Mouse (Mus musculus): ENCODE data around the gene Gna15. TPM values are rescaled to one million over a fixed set of nuclear protein-coding genes. Genes with fewer than 3 reads are reported as not detected.

The Gna15 gene
- polyA plus RNA-seq, 1 experiment, result 1.6 TPM

DNA sequence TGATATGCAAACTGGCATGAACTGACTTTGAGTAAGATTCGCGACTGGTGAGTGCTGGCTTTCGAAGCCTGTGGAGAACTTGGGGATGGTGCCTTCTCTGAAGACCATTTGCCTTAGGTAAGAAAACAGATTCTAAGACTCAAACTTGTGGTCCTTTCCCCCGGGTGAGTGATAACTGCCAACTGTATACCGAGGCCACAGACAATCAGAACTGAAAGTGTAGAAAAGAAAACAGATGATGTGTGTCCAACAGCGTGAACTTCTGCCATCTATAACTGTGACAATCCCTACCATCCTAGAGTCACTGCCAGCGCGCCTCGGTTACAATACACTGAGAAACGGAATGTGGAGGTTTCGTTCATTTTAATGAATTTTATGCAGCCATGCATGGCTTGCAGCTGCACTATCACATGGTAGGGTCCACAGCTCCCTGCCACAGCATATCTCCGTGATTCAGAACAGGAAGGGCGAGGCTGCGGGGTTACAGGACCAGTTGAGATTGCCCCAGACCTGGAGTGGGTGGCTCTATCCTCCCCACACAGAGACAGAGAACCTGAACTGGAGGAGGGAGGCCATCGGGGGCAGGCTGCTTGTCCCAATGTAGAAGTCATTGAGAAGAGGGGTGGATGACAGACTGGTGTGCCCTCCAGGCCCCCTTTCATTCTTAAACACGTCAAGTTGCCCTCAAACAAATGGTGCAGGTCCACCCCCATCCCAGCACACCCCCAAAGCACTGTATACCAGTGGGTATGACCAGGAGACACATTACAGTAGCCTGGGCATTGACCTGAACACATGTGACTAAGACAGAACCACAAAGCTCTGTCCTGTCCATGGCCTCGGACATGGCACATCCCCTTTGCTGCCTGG, 26.4 kb downstream of the Gna15 start:
- no peak for DNase-seq (ENCODE audit: low read depth, low spot score)
- WGBS, result 80% methylated on average over 17 of the region's 17 CpGs

GRCm38 (mm10) chr10:81496969-81497368, 27.1 kb downstream of the Gna15 start:
- 15% methylated on average over 4 of the region's 4 CpGs for WGBS
- no peak for DNase-seq (ENCODE audit: low read depth, low spot score)

- under 1% methylated on average over 45 of the region's 45 CpGs for WGBS
These were observed 27.6 kb downstream of the Gna15 start, which contains the start of gene Ncln for GRCm38 (mm10) chr10:81496264-81496901. Gene Ncln (minus strand): TSS chr10:81496392.

DNA sequence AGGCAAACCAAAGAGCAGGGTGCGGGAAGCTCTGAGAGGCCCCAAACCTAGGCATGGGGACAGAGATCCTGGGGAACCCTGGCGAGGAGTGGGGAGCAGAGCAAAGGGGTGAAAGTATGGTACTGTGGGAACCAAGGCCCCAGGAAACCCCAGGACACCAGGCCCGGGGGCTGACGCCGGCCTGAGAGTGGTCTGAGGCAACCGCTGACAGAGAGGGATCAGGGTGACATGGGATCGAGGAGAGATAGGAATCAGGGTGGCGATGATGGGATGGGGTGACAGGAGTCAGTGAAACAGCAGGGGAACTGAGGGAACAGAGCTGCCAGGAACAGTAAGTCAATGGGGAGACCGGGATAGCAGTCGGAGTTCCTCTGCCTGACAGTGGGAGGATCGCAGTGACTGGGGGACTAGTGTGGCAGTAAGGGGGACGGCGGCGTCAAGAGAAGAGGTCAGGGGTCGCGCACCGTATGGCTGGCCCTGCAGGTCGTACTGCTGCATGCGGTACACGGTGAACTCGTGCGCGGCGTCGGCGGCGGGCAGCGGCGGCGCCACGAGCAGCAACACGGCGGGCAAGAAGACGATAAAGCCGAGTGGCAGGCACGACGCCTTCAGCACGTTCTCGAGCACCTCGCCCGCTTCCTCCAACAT, 28.3 kb downstream of the Gna15 start:
- 1% methylated on average over 41 of the region's 41 CpGs for WGBS
- DNase-seq (ENCODE audit: low read depth, low spot score), result no peak

More at GRCm38 (mm10) chr10:81496264-81496901, 27.6 kb downstream of the Gna15 start, which contains the start of gene Ncln:
- DNase-seq (ENCODE audit: low read depth, low spot score), result peak; percentile 90

- DNase-seq (ENCODE audit: low read depth, low spot score), result no peak
- 54% methylated on average over 6 of the region's 6 CpGs for WGBS
These were observed 28.9 kb downstream of the Gna15 start for GRCm38 (mm10) chr10:81495151-81495550.

- 53% methylated on average over 11 of the region's 11 CpGs for WGBS
- DNase-seq (ENCODE audit: low read depth, low spot score), result no peak
These were observed 29.6 kb downstream of the Gna15 start for GRCm38 (mm10) chr10:81494260-81495041.

GRCm38 (mm10) chr10:81493601-81494220, 30.3 kb downstream of the Gna15 start:
- DNase-seq (ENCODE audit: low read depth, low spot score), result no peak

DNA sequence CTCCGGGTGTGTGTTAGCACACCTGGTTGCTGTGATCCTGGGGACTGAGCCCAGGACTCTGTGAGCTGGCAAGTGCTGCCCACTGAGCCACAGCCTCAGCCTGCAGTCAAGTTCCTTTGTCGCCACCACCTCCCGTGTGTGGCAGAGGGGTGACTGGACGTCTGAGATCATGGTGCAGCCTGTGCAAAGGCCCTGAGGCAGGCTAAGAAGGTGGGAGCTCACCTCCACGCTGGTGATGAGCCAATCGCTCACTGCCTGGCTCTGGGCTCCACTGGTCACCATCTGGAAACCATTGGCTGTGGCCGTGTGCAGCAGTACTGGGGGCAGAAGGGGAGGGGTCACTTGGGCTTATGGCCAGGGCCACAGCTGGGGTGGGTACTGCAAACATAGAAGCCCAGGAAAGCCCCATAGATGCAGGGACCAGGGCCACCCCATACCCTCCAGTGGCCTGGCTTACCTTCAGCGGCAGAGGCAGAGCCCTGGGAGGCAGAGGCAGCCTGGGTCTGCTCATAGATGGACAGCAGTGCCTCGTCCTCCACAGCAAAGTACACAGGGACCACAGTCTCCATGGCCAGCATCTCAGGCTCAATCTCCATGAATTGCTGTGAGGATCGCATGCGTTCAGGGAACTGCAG, 31.3 kb downstream of the Gna15 start:
- 91% methylated on average over 11 of the region's 11 CpGs for WGBS
- no peak for DNase-seq (ENCODE audit: low read depth, low spot score)

More at GRCm38 (mm10) chr10:81493601-81494220, 30.3 kb downstream of the Gna15 start:
- WGBS, result 79% methylated on average over 8 of the region's 8 CpGs

- 87% methylated on average over 9 of the region's 9 CpGs for WGBS
- no peak for DNase-seq (ENCODE audit: low read depth, low spot score)
These were observed 33.0 kb downstream of the Gna15 start for GRCm38 (mm10) chr10:81491018-81491417.

DNA sequence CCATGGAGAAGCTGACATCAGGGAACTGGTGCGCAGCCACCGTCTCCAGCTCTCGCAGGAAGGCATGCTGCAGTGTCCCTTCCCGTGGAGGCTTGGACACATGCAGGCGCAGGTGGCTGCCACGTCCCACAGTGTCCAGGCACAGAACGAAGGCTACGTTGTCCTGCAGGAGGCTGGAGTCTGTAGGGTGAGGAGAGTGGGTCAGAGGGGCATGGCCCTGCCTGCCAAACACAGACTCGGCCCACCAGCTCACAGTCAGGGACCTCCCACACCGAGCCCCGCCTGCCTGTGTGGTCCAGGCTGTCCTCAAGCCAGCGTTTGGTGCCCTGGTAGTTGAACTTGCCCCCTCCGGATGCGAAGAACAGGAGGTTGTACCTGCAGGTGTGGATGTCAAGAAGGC, 34.1 kb downstream of the Gna15 start:
- WGBS, result 85% methylated on average over 14 of the region's 14 CpGs
- no peak for DNase-seq (ENCODE audit: low read depth, low spot score)

- WGBS, result 92% methylated on average over 11 of the region's 11 CpGs
- DNase-seq (ENCODE audit: low read depth, low spot score), result no peak
These were observed 35.9 kb downstream of the Gna15 start for GRCm38 (mm10) chr10:81488081-81488480.

DNA sequence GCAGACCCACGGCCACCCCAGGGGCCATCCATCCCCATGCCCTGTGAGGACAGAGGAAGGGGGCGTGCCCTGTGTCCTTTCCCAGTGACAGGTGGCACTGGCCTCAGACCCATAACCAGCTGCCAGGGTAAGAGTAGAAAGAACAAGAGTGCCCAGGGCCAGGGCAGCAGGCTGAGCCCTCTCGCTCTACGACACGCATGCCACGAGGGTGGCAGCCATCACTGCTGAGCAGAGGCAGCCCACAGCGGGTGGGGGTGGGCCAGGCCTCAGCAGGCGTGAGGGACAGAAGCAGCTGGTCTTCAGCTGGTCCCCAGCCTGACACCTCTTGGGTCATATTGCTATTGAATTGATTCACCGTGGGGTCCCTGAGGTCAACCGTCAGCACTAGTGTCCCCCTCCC, 37.5 kb downstream of the Gna15 start:
- no peak for DNase-seq (ENCODE audit: low read depth, low spot score)
- 91% methylated on average over 10 of the region's 10 CpGs for WGBS

DNA sequence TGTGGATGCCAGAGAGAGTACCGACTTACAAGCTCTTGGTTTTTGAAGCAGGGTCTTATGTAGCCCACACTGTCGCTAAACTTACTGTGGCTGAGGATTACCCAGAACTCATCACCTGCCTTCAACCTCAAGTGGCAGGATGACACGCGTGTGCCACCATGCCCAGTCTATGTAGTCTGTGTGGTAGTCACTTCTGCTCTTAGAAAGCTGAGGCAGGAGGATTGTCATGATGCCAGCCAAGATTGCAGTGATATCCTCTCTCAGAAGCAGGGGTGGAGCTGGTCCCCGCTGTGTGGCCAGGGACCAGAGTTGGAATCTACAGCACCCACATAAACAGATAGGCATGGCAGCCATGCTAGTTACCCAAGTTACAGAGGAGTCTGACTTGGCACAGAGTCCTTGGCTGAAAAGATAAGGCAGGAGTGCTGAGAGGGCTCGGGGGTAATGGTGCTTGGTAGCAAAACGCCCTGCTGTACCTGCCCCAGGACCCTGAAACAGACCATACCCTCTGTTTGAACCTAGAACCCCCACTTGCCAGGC, 38.5 kb downstream of the Gna15 start:
- no peak for DNase-seq (ENCODE audit: low read depth, low spot score)
- WGBS, result 60% methylated on average over 7 of the region's 7 CpGs

GRCm38 (mm10) chr10:81485060-81485449, 39.0 kb downstream of the Gna15 start:
- WGBS, result 6% methylated on average over 2 of the region's 2 CpGs
- no peak for DNase-seq (ENCODE audit: low read depth, low spot score)

- WGBS, result 47% methylated on average over 6 of the region's 6 CpGs
- no peak for DNase-seq (ENCODE audit: low read depth, low spot score)
These were observed 39.5 kb downstream of the Gna15 start for GRCm38 (mm10) chr10:81484441-81485059.

DNA sequence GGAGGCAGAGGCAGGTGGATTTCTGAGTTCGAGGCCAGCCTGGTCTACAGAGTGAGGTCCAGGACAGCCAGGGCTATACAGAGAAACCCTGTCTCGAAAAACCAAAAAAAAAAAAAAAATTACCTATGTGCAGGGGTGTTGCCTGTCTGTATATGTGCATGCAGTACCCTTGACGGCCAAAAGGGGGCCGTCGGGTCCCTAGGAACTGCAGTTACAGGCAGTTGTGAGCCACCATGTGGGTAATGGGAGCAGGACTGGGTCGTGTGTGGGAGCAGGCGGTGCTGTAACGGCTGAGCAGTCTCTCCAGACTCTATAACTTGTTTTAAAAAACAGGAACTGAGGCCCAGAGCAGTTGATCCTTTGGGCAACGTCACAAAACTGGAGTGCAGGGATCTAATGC, 40.0 kb downstream of the Gna15 start:
- WGBS, result 19% methylated on average over 9 of the region's 9 CpGs
- DNase-seq (ENCODE audit: low read depth, low spot score), result no peak

DNA sequence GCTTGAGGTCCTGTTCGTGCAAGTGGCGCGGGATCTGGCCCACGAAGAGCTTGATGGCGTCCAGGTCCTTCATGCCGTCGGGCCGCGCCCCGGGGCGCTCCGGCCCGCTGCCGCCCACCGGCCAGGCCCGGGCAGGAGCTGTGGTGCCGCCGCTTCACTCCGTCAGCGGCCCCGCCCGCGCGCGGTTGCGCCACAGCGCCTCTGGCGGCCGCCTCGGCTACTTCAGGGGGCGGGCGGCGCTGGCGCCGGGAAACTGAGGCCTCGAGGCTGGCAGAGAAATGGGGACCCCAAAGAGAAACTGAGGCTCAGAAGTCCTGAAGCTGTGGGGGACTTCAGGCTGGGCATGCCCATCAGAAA, 41.5 kb downstream of the Gna15 start, which contains the start of gene Celf5:
Celf5 (minus strand) TSS at position 177 of the 357 bp plus-strand sequence.
- no peak for DNase-seq (ENCODE audit: low read depth, low spot score)
- under 1% methylated on average over 36 of the region's 36 CpGs for WGBS

Measured in large intestine, adult 2 months (tissue).